ENCODE assay signal across 19 mouse cellular contexts in the genomic region with DNA sequence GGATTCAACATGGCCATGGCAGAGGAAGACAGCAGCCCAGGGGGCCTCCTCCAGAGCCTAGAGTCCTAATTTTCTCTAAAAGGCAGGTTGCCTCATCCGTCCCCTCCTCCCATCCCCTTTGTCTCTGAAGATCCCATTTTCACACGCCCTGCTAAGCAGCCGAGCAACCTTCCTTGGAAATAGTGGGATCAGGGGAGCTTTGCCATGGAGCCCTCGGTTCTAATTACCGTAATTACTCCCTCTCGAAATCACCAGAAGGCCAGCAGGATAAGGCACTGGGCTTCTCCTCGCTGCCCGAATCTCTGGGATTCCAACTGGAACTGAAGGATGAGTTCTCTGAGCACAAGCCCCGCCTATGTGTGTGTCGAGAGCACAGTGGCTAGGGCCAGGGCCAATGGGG.
A peak's percentile ranks its signal among the peaks of the same experiment; 100 is the strongest.
DNase-seq lines count a peak whose midpoint lies in the region; ATAC-seq lines count a peak whose summit lies in the region.
"Had no signal": no experiment of that assay in that cellular context is flagged by ENCODE, and none has a peak within 500 bp of the region (broad histone marks: within the 10 kb centered on the region; RNA-seq: fewer than 3 reads in every experiment).

No protein-coding gene starts in this region.

- WGBS in forebrain, embryonic 13.5 days, result 2% methylated on average over 10 of the region's 10 CpGs
- 9% methylated on average over 10 of the region's 10 CpGs for WGBS in forebrain, embryonic 15.5 days
- WGBS in limb, embryonic 11.5 days, result 4% methylated on average over 10 of the region's 10 CpGs
- 7% methylated on average over 10 of the region's 10 CpGs for WGBS in limb, embryonic 10.5 days
- WGBS in embryonic facial prominence, embryonic 10.5 days, result 10% methylated on average over 10 of the region's 10 CpGs

- H3K27ac ChIP-seq in forebrain, embryonic 13.5 days, result no peak overlapping the region
- H3K27ac ChIP-seq in forebrain, embryonic 15.5 days (replicated peaks), result no peak overlapping the region
- no peak overlapping the region for H3K27ac ChIP-seq in limb, embryonic 11.5 days (replicated peaks; ENCODE audit: low read depth, low read length)
- no peak overlapping the region for H3K27ac ChIP-seq in limb, embryonic 10.5 days
- no peak overlapping the region for H3K27ac ChIP-seq in embryonic facial prominence, embryonic 10.5 days (replicated peaks)
- H3K27ac ChIP-seq: gastrocnemius, adult 2 months; heart, embryonic 10.5 days; layer of hippocampus, adult 2 months; limb, embryonic 15.5 days had no signal

- peaks cover 85% of the 10 kb centered on the region for H3K27me3 ChIP-seq in forebrain, embryonic 13.5 days
- peaks cover 34% of the 10 kb centered on the region for H3K27me3 ChIP-seq in forebrain, embryonic 15.5 days
- peaks cover 40% of the 10 kb centered on the region for H3K27me3 ChIP-seq in limb, embryonic 11.5 days (ENCODE audit: control insufficient read depth, insufficient read depth, low read length)
- H3K27me3 ChIP-seq in limb, embryonic 10.5 days (ENCODE audit: low read depth, poor library complexity, severe bottlenecking), result peaks cover 97% of the 10 kb centered on the region
- peaks cover 99% of the 10 kb centered on the region for H3K27me3 ChIP-seq in embryonic facial prominence, embryonic 10.5 days (replicated peaks; ENCODE audit: low read depth, poor library complexity, severe bottlenecking)
- H3K27me3 ChIP-seq: Patski had no signal

- ATAC-seq in forebrain, embryonic 13.5 days, result 0 out of 2 replicates have a peak, but pooled peaks have one; percentile 51
- no peak for ATAC-seq in forebrain, embryonic 15.5 days (replicated peaks)
- no peak for ATAC-seq in limb, embryonic 11.5 days (ENCODE audit: insufficient number of reproducible peaks, low FRiP score, low TSS enrichment, low read depth)
- ATAC-seq: CD4-positive, CD25-positive, alpha-beta regulatory T cell, adult 4 months; lung, postnatal 0 days; Patski had no signal

- intact Hi-C loops in heart, postnatal 14 days (cut with DNase I), result no loop called here

- H3K4me3 ChIP-seq in forebrain, embryonic 13.5 days, result no peak overlapping the region
- H3K4me3 ChIP-seq in forebrain, embryonic 15.5 days, result no peak overlapping the region
- H3K4me3 ChIP-seq in limb, embryonic 11.5 days (ENCODE audit: low read depth, low read length), result no peak overlapping the region
- no peak overlapping the region for H3K4me3 ChIP-seq in limb, embryonic 10.5 days
- H3K4me3 ChIP-seq in embryonic facial prominence, embryonic 10.5 days, result no peak overlapping the region
- H3K4me3 ChIP-seq: gastrocnemius, adult 2 months; heart, embryonic 10.5 days; layer of hippocampus, adult 2 months; limb, embryonic 15.5 days had no signal

- no peak overlapping the region for H3K4me2 ChIP-seq in forebrain, embryonic 13.5 days
- no peak overlapping the region for H3K4me2 ChIP-seq in forebrain, embryonic 15.5 days (replicated peaks)
- no peak overlapping the region for H3K4me2 ChIP-seq in limb, embryonic 11.5 days (ENCODE audit: low read depth, severe bottlenecking)
- H3K4me2 ChIP-seq: limb, embryonic 15.5 days had no signal

- peaks cover 33% of the 10 kb centered on the region for H3K4me1 ChIP-seq in forebrain, embryonic 13.5 days
- peaks cover 13% of the 10 kb centered on the region for H3K4me1 ChIP-seq in forebrain, embryonic 15.5 days
- H3K4me1 ChIP-seq in limb, embryonic 11.5 days (ENCODE audit: control insufficient read depth, insufficient read depth, low read length), result peaks cover 3% of the 10 kb centered on the region; the same call in 1 of the 2 replicates
- peaks cover 49% of the 10 kb centered on the region for H3K4me1 ChIP-seq in limb, embryonic 10.5 days
- peaks cover 23% of the 10 kb centered on the region for H3K4me1 ChIP-seq in embryonic facial prominence, embryonic 10.5 days
- H3K4me1 ChIP-seq: limb, embryonic 15.5 days had no signal

- no peaks in the 10 kb centered on the region for H3K36me3 ChIP-seq in forebrain, embryonic 13.5 days (ENCODE audit: poor library complexity, severe bottlenecking)
- H3K36me3 ChIP-seq in forebrain, embryonic 15.5 days, result no peaks in the 10 kb centered on the region
- no peaks in the 10 kb centered on the region for H3K36me3 ChIP-seq in limb, embryonic 11.5 days (ENCODE audit: control insufficient read depth, insufficient read depth, low read length)
- no peaks in the 10 kb centered on the region for H3K36me3 ChIP-seq in limb, embryonic 10.5 days
- no peaks in the 10 kb centered on the region for H3K36me3 ChIP-seq in embryonic facial prominence, embryonic 10.5 days (replicated peaks)
- H3K36me3 ChIP-seq: heart, embryonic 10.5 days; limb, embryonic 15.5 days had no signal

- peak; percentile 31 for DNase-seq in limb, embryonic 11.5 days (ENCODE audit: low spot score)
- DNase-seq in limb, embryonic 10.5 days (ENCODE audit: low spot score), result no peak
- DNase-seq in embryonic facial prominence, embryonic 10.5 days (ENCODE audit: low spot score), result peak; percentile 21
- peak; percentile 11 for DNase-seq in retina, postnatal 7 days (ENCODE audit: low read depth, low spot score)
- DNase-seq in heart, postnatal 14 days, result no peak
- DNase-seq: adrenal gland, adult 8-10 months; gastrocnemius, adult 2 months; kidney, adult 18-20 months; kidney, postnatal 14 days; layer of hippocampus, postnatal 36 days; thymus, postnatal 25 days had no signal

- no peaks in the 10 kb centered on the region for H3K9me3 ChIP-seq in forebrain, embryonic 13.5 days (replicated peaks)
- no peaks in the 10 kb centered on the region for H3K9me3 ChIP-seq in forebrain, embryonic 15.5 days
- no peaks in the 10 kb centered on the region for H3K9me3 ChIP-seq in limb, embryonic 11.5 days (ENCODE audit: control insufficient read depth, low read length)
- no peaks in the 10 kb centered on the region for H3K9me3 ChIP-seq in limb, embryonic 10.5 days (replicated peaks)
- no peaks in the 10 kb centered on the region for H3K9me3 ChIP-seq in embryonic facial prominence, embryonic 10.5 days
- H3K9me3 ChIP-seq: heart, embryonic 10.5 days; limb, embryonic 15.5 days had no signal

- no peak overlapping the region for H3K9ac ChIP-seq in forebrain, embryonic 13.5 days
- H3K9ac ChIP-seq in forebrain, embryonic 15.5 days (replicated peaks), result no peak overlapping the region
- no peak overlapping the region for H3K9ac ChIP-seq in limb, embryonic 11.5 days (ENCODE audit: low read length)
- H3K9ac ChIP-seq: limb, embryonic 15.5 days had no signal

Comparison
In these comparisons a context has a peak if more than half of its experiments do, and no peak if none do; other contexts are left out.
1. DNase-seq: peak in limb, embryonic 11.5 days (single experiment), embryonic facial prominence, embryonic 10.5 days (single experiment) and retina, postnatal 7 days (single experiment); none in limb, embryonic 10.5 days (single experiment) and heart, postnatal 14 days (0 of 2).